Mouse (Mus musculus): ENCODE measurements at regions not wholly inside any gene's neighbourhood (a gene's known extent, or its start where the extent isn't known, plus 50 kb on each side); places are given as distances from the start of the nearest gene placed in this dataset.
"Not testable (repeated sequence)": the region's sequence is repeated elsewhere in the genome, so short reads cannot be mapped to it uniquely, and the experiment has no call there.

DNA sequence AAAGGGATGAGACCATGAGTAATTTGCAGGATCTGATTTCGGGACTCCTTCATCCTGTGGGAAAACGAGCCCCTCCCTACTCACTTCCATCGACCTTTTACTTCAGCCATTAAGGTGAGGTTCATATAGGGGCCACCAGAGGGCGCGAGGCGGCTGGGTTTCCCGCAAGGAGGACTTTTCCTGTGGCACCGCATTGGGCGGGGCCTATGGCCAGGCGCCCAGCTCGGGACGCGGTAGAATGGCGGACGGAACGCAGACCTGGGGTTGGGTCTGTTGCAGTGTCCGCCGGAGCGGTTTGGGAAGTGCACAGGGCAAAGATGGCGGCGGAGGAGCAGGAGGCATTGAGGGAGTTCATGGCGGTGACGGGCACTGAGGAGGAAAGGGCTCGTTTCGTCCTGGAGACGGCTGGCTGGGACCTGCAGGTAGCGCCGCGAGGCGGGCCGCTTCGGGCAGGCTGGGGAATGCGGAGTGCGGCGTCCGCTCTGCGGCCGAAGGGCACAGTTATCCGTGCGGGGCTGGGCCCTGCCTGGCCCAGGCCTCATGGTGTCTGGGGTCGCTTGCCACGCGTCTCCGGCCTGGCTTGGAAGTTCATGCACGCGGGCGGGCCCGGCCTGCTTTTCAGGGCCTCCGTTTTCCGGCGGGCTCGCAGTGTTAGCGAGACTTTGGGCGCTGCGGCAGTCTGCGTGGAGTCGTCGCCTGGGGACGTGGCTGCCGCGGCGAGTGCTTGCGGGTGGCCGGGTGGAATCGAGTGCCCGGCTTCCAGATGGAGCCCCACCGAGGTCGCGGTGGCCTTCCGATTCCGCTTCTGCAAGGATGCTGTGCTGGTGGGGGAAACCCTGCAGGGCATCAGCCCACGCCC lies 219.1 kb downstream of the Gm31371 start:
- DNase-seq (ENCODE audit: low read depth, low spot score), result peak; percentile 93

DNA sequence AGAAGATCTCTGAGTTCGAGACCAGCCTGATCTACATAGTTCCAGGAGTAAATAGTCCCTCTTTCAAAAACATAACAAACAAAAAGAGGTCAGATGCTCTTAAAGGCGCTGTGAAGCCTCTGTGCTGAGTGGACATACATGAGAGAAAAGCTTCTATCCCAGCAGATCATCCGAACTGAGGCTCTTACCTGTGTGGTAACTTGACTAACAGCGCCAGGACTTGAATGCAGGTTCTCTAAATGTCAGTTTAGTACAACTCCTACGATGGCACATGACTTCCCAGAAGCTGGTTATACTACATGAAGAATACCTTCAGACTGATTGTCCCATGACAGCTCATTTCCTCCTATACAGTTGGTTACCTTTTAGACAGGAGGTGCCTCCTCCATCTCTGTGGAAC lies 220.4 kb downstream of the Gm31371 start:
- DNase-seq (ENCODE audit: low read depth, low spot score), result not testable (repeated sequence)

DNA sequence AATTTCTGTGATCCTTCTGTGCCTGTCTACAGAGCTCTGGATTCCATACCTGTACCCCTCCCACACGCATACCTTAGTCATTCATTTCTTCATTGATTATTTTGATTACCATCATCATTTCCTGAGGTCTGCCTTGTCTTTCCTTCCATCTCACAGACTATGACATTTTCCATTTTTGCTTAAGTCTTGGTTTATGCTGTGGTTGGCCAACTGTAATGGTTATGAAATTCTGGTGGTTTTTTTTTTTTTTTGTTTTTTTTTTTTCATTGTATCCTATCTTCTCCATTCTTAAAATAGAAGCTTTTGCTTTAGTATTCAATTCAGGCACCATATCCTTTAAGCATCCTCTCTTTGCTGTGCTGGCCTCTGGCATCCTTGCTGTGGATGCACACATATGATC lies 227.4 kb downstream of the Gm15319 start:
- DNase-seq (ENCODE audit: low read depth, low spot score), result not testable (repeated sequence)

DNA sequence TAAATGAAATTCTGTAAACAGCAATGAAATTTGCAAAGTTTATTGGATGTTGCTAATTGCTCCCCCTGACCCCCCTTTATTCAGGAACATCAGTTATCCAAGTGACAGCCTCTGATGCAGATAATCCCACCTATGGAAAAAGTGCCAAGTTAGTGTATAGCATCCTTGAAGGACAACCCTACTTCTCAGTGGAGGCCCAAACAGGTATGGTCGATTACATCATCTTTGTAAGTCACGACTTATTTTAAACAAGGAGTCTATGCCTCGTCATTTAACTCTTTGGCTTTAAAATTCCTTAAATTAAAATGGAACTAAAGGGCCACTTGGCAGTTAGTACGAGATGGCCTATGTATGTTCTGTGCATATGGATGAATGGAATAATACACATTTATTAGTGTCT lies 217.6 kb downstream of the Gm15319 start:
- not testable (repeated sequence) for DNase-seq (ENCODE audit: low read depth, low spot score)

- DNase-seq (ENCODE audit: low read depth, low spot score), result not testable (repeated sequence)
Observed at GRCm38 (mm10) chr8:20151317-20152047, 211.5 kb downstream of the Gm15319 start.

DNA sequence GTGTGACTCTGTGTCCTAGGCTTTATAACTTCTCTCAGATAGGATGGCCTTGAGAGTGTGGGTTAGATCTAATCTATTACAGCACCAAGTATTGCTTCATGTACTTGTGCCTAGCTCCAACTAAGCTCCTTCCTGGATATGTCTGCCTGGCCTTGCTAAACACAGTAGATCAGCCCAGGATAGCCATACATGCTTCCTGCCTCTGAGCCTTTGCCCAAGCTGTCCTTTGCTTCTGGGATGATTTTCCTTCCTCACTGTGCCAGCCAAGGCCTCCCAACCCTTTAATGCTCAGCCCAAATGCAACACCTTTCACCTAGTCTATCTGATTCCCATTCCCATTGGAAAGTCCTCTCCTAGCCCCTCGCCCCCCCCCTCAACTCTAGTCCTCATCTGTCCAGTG lies 208.9 kb downstream of the Gm15319 start:
- not testable (repeated sequence) for DNase-seq (ENCODE audit: low read depth, low spot score)
